Mouse (Mus musculus) megakaryocyte, embryonic 14.5 days (primary cell): ENCODE results near the gene Mrps7.

ENCODE experiments used
- FLI1 ChIP-seq: IDR thresholded peaks from 2 replicates; pipeline ENCODE4 v1.6.1; 2012; ENCODE audit warnings: low read length, inconsistent platforms, mixed read lengths
- GATA1 ChIP-seq: IDR thresholded peaks from 3 replicates; pipeline ENCODE4 v1.6.1; 2012; ENCODE audit warnings: mixed read lengths, low read length, inconsistent platforms, borderline replicate concordance

- TF ChIP-seq GATA1, result no peak
- no peak for TF ChIP-seq FLI1
Observed at GRCm38 (mm10) chr11:115555717-115556116, 48.0 kb upstream of the Mrps7 start.
